Mouse (Mus musculus) olfactory bulb, adult 2 months (tissue): ENCODE results near the gene Sem1.

Experiments
- CTCF ChIP-seq: fragments of 200-500 bp; IDR thresholded peaks from 2 replicates; pipeline ENCODE4 v1.5.1; 2012; ENCODE audit warnings: low read depth, mild to moderate bottlenecking, low read length, moderate library complexity; ENCODE audit not compliant: insufficient read depth
- POLR2A ChIP-seq: fragments of 200-500 bp; IDR thresholded peaks from 2 replicates; pipeline ENCODE4 v1.6.1; 2012; ENCODE audit warnings: mild to moderate bottlenecking, low read depth, low read length, moderate library complexity; ENCODE audit not compliant: insufficient read depth

DNA sequence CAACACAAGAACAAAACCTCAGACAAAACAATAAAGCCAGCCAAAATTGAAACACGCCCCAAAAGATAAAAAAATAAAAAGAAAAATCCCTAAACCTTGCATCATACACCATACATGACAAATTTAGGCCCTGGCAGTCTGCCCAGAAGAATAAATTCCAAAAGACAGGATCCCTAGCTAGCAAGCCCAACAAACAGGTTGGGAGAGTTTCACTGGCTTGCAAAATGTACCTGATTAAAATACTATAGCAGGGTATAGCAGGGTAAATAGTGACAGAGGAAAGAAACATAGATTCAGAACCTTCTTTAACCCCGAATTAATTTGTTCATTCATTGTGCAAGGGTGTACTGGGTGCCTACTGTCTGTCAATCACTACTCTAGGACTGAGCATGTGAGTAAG, 7.8 kb upstream of the Sem1 start:
- TF ChIP-seq CTCF (no peak), POLR2A (no peak)
